Mouse (Mus musculus): Measurements from ENCODE around the gene Ggta1. TPM values are rescaled to one million over a fixed set of nuclear protein-coding genes. Genes with fewer than 3 reads are reported as not detected.

Ggta1 gene
- polyA plus RNA-seq, 1 experiment from 2014 or later, result 14.6 TPM

DNA sequence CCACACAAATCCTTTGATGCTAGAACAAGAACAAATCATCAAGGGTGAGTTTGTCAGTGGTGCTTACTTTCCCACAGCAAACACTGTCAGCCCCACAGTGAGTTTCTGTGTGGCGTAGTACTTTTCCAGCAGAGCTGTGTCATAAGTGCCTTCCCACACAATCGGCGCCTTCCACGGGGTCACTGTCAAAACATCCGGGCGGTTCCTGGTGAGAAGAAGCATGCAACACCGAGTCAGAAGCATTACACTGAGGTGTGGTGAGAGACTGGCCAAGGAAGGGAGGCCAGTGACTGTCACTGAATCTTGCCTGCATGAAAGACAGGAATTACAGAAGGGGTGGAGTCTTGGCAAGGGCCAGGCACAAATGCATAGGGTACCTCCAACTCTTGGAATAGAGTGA is 55.2 kb downstream of the Ggta1 start:
- H3K9me3 ChIP-seq (ENCODE audit: control insufficient read depth, low read length), result no peaks in the 10 kb centered on the region
- H3K27ac ChIP-seq (ENCODE audit: low read length), result no peak overlapping the region
- 0 out of 2 replicates have a peak, but pooled peaks have one; percentile 23 for ATAC-seq
- H3K4me2 ChIP-seq (ENCODE audit: low read depth, low read length), result no peak overlapping the region
- no peaks in the 10 kb centered on the region for H3K27me3 ChIP-seq (replicated peaks; ENCODE audit: control insufficient read depth, insufficient read depth, low read length)
- 56% methylated on average over 7 of the region's 7 CpGs for WGBS
- H3K4me3 ChIP-seq (ENCODE audit: low read length), result no peak overlapping the region
- no peak overlapping the region for H3K9ac ChIP-seq (ENCODE audit: low read depth, low read length)
- no peaks in the 10 kb centered on the region for H3K36me3 ChIP-seq (ENCODE audit: control insufficient read depth, insufficient read depth, low read length)
- no peaks in the 10 kb centered on the region for H3K4me1 ChIP-seq (ENCODE audit: control insufficient read depth, insufficient read depth, low read length)

DNA sequence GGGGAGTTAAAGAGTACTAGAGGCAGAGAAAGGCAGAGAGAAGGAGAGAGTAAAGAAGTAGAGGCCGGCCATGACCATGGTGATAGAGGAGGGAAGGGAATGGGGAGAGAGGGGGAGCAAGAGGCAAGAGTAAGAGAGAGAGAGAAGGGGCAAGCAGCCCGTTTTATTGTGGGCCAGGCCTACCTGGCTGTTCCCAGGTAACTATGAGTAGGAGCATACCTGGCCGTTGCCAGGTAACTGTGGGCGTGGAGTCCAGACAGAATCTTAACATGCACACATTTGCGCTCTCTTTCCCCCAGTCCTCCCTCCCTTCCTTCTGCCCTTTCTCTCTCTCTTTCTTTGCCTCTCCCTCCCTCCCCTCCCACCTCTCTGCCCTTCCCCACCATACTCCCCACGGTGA is 55.8 kb downstream of the Ggta1 start:
- no peaks in the 10 kb centered on the region for H3K36me3 ChIP-seq (ENCODE audit: control insufficient read depth, insufficient read depth, low read length)
- no peaks in the 10 kb centered on the region for H3K9me3 ChIP-seq (ENCODE audit: control insufficient read depth, low read length)
- H3K9ac ChIP-seq (ENCODE audit: low read depth, low read length), result no peak overlapping the region
- H3K4me3 ChIP-seq (ENCODE audit: low read length), result no peak overlapping the region
- H3K27me3 ChIP-seq (replicated peaks; ENCODE audit: control insufficient read depth, insufficient read depth, low read length), result no peaks in the 10 kb centered on the region
- no peak overlapping the region for H3K4me2 ChIP-seq (ENCODE audit: low read depth, low read length)
- no peaks in the 10 kb centered on the region for H3K4me1 ChIP-seq (ENCODE audit: control insufficient read depth, insufficient read depth, low read length)
- no peak overlapping the region for H3K27ac ChIP-seq (ENCODE audit: low read length)
- 59% methylated on average over 6 of the region's 6 CpGs for WGBS
- ATAC-seq, result no peak

DNA sequence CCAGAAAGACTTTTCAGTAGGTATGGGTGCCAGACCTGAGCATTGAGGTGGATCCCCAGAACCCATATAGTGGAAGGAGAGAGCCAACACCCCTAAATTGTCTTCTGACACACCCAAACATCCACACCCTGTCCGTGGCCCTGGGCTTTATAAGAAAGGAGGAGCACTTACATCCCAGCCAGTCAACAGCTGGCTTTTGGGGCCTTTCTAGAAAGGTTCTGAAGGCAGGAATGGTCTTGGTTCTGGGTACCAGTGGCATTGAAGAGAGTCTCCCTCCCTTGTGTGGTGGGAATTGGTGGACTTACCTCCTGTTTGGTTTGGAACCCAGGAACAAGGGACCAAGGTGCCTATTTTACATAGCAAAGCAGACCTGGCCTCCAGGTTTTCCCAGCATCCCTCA is 56.4 kb downstream of the Ggta1 start:
- 67% methylated on average over 1 of the region's 1 CpGs for WGBS
- Histone ChIP-seq H3K27ac (ENCODE audit: low read length) (no peak overlapping the region), H3K4me1 (ENCODE audit: control insufficient read depth, insufficient read depth, low read length) (no peaks in the 10 kb centered on the region), H3K4me2 (ENCODE audit: low read depth, low read length) (no peak overlapping the region), H3K9me3 (ENCODE audit: control insufficient read depth, low read length) (no peaks in the 10 kb centered on the region), H3K27me3 (replicated peaks; ENCODE audit: control insufficient read depth, insufficient read depth, low read length) (no peaks in the 10 kb centered on the region), H3K9ac (ENCODE audit: low read depth, low read length) (no peak overlapping the region), H3K4me3 (ENCODE audit: low read length) (no peak overlapping the region), H3K36me3 (ENCODE audit: control insufficient read depth, insufficient read depth, low read length) (no peaks in the 10 kb centered on the region)
- ATAC-seq, result no peak

DNA sequence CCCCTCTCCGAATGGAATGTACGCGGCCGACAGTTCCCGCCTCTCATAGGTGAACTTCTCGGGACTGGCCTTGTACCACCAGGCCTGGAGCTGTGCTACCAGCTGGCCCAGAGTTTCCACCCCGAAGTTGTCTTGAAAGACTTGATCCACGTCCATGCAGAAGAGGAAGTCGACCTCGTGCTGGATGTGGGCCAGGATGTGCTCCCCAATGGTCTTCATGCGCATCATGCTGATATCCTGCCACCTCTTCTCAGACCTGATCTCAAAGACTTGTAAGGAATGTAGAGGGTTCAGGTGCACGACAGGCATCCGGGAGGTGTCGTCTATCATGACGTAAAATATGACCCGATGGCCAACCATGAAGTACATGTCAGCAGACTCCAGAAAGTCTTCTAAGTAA is 60.6 kb downstream of the Ggta1 start:
- Histone ChIP-seq H3K9me3 (ENCODE audit: control insufficient read depth, low read length) (no peaks in the 10 kb centered on the region), H3K27ac (ENCODE audit: low read length) (no peak overlapping the region), H3K4me2 (ENCODE audit: low read depth, low read length) (no peak overlapping the region), H3K27me3 (replicated peaks; ENCODE audit: control insufficient read depth, insufficient read depth, low read length) (no peaks in the 10 kb centered on the region), H3K36me3 (ENCODE audit: control insufficient read depth, insufficient read depth, low read length) (no peaks in the 10 kb centered on the region), H3K4me3 (ENCODE audit: low read length) (no peak overlapping the region), H3K4me1 (ENCODE audit: control insufficient read depth, insufficient read depth, low read length) (no peaks in the 10 kb centered on the region), H3K9ac (ENCODE audit: low read depth, low read length) (no peak overlapping the region)
- WGBS, result 88% methylated on average over 16 of the region's 16 CpGs
- ATAC-seq, result no peak

DNA sequence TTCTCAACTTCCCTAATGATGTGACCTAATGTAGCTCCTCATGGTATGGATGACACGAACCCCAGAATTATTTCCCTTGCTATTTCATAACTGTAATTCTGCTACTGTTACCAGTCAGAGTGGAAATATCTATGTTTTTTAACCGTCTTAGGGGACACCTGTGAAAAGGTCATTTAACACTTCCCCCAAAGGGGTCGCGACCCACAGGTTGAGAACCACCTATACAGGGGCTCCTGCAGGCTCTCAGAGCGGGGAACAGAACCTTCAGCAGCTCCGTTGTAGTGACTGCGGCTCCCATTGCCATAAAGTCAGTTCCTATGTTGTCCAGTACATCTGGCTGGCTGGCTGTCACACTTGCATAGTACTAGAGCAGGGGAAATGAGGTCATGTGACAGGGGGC is 62.3 kb downstream of the Ggta1 start:
- Histone ChIP-seq H3K4me1 (ENCODE audit: control insufficient read depth, insufficient read depth, low read length) (no peaks in the 10 kb centered on the region), H3K9ac (ENCODE audit: low read depth, low read length) (no peak overlapping the region), H3K27me3 (replicated peaks; ENCODE audit: control insufficient read depth, insufficient read depth, low read length) (no peaks in the 10 kb centered on the region), H3K27ac (ENCODE audit: low read length) (no peak overlapping the region), H3K36me3 (ENCODE audit: control insufficient read depth, insufficient read depth, low read length) (no peaks in the 10 kb centered on the region), H3K4me3 (ENCODE audit: low read length) (no peak overlapping the region), H3K4me2 (ENCODE audit: low read depth, low read length) (no peak overlapping the region), H3K9me3 (ENCODE audit: control insufficient read depth, low read length) (no peaks in the 10 kb centered on the region)
- 84% methylated on average over 7 of the region's 7 CpGs for WGBS
- no peak for ATAC-seq

DNA sequence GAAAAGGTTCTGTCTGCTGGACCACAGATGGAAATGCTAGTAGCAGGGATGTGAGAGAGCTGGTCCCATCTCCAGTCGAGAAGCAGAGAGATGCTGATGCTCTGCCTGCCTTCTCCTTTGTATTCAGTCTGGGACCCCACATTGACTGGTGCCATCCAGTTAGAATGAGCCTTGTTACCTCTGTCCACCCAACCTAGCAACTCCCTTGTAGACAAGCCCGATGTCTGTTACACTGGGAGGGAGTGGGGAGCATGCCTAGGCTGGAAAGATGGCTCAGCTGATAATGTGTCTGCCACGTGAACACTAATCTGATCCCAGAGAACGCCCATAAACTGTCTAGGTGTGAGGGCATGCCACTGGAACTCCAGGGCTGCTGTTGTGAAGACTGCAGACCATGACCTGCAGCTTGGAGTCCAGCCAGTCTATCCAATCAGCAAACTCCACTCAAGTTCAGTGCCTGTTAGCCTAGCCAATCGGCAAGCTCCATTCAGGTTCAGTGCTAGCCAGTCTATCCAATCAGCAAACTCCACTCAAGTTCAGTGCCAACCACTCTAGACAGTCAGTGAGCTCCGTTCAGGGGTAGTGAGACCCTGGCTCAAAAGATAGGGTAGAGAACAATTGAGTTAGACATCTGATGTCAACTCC is 64.7 kb downstream of the Ggta1 start:
- no peak overlapping the region for H3K9ac ChIP-seq (ENCODE audit: low read depth, low read length)
- no peak overlapping the region for H3K27ac ChIP-seq (ENCODE audit: low read length)
- H3K9me3 ChIP-seq (ENCODE audit: control insufficient read depth, low read length), result no peaks in the 10 kb centered on the region
- no peaks in the 10 kb centered on the region for H3K27me3 ChIP-seq (replicated peaks; ENCODE audit: control insufficient read depth, insufficient read depth, low read length)
- no peak overlapping the region for H3K4me2 ChIP-seq (ENCODE audit: low read depth, low read length)
- H3K4me3 ChIP-seq (ENCODE audit: low read length), result no peak overlapping the region
- WGBS, result 82% methylated on average over 6 of the region's 6 CpGs
- no peaks in the 10 kb centered on the region for H3K4me1 ChIP-seq (ENCODE audit: control insufficient read depth, insufficient read depth, low read length)
- no peaks in the 10 kb centered on the region for H3K36me3 ChIP-seq (ENCODE audit: control insufficient read depth, insufficient read depth, low read length)
- ATAC-seq, result no peak

DNA sequence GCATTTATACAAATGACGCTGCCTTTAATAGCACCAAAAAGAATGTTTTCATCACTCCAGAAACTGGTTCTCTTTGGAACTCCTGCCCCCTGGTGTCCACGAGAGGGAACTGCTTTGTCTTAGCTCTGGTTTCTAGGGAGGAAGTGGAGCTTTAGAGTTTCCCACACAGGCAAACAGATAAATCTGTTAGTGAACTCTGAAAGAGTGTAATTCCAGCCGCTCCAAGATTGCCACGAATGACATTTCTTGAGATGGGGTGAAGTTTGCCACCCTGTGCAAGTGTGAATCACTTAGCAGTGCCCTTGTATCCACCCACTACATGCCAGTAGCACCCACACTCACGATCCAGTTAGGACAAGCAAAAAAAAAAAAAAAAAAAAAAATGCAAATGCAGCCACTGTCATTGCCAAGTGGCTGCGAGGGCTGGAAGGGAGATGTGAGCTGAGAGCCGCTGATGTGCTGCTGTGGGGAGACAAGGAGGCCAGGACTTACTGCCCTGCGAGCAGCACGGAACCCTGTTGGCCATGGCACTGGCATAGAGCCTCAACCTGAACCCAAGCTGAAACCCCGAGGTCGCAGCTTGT is 65.3 kb downstream of the Ggta1 start:
- 0 out of 2 replicates have a peak, but pooled peaks have one; percentile 9 for ATAC-seq

DNA sequence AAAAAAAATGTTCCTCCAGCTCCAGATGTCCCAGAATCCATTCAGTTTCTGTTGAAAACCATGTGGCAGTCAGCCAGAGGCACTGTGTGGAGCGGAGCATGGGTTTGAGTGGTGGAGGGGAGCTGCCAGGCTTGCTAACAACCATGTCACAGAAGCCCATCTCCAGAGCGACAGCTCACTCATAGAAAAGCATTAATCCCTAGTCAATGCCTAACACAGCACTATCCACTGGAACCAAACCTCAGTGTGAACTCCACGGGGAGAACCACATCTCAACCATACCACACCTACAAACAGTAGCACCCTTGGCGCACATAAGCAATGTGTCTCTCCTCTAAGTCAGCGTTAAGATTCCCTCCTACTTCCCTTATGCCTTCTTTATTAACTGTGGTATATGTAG is 65.9 kb downstream of the Ggta1 start, which contains the start of gene 4930402F06Rik:
Gene 4930402F06Rik, minus strand, starts transcription at position 80 of the 400 bp plus-strand sequence.
- H3K9ac ChIP-seq (ENCODE audit: low read depth, low read length), result no peak within 1 kb of the TSS
- WGBS, result 66% methylated on average over 5 of the region's 5 CpGs
- no peaks in the 10 kb centered on the region for H3K4me1 ChIP-seq (ENCODE audit: control insufficient read depth, insufficient read depth, low read length)
- no peak within 1 kb of the TSS for H3K4me2 ChIP-seq (ENCODE audit: low read depth, low read length)
- no peak for ATAC-seq
- H3K36me3 ChIP-seq (ENCODE audit: control insufficient read depth, insufficient read depth, low read length), result no peaks in the 10 kb centered on the region
- H3K27me3 ChIP-seq (replicated peaks; ENCODE audit: control insufficient read depth, insufficient read depth, low read length), result no peaks in the 10 kb centered on the region
- no peak within 1 kb of the TSS for H3K27ac ChIP-seq (ENCODE audit: low read length)
- H3K4me3 ChIP-seq (ENCODE audit: low read length), result no peak within 1 kb of the TSS
- H3K9me3 ChIP-seq (ENCODE audit: control insufficient read depth, low read length), result no peaks in the 10 kb centered on the region

More for the DNA sequence above, 65.3 kb downstream of the Ggta1 start:
- 42% methylated on average over 11 of the region's 11 CpGs for WGBS
- Histone ChIP-seq H3K4me2 (ENCODE audit: low read depth, low read length) (no peak overlapping the region), H3K27me3 (replicated peaks; ENCODE audit: control insufficient read depth, insufficient read depth, low read length) (no peaks in the 10 kb centered on the region), H3K36me3 (ENCODE audit: control insufficient read depth, insufficient read depth, low read length) (no peaks in the 10 kb centered on the region), H3K4me1 (ENCODE audit: control insufficient read depth, insufficient read depth, low read length) (no peaks in the 10 kb centered on the region), H3K27ac (ENCODE audit: low read length) (no peak overlapping the region), H3K4me3 (ENCODE audit: low read length) (no peak overlapping the region), H3K9me3 (ENCODE audit: control insufficient read depth, low read length) (no peaks in the 10 kb centered on the region), H3K9ac (ENCODE audit: low read depth, low read length) (no peak overlapping the region)

DNA sequence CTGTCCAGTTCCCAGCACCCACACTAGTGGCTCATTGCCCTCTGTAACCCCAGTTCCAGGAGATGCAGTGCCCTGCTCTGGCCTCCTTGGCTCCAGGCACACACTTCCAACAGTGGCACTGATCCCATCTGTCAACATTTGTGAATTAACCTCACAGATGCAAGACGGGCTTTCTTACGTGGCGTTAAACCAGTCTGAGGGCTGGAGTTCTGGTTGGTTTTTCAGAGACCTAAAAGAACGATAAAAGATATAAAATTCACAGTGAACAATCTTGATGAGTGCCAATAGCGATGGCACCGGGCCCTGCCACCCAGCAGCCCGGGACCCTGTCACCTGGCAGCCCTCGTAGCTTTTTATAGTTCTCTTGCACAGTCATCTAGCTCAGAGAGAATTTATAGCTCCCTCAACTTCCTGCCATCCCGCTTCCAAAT is 77.6 kb downstream of the Ggta1 start:
- Histone ChIP-seq H3K9ac (ENCODE audit: low read depth, low read length) (no peak overlapping the region), H3K4me3 (ENCODE audit: low read length) (no peak overlapping the region), H3K4me1 (ENCODE audit: control insufficient read depth, insufficient read depth, low read length) (no peaks in the 10 kb centered on the region), H3K9me3 (ENCODE audit: control insufficient read depth, low read length) (0 out of 2 replicates have a peak, but pooled peaks cover 5% of the 10 kb centered on the region), H3K27ac (ENCODE audit: low read length) (no peak overlapping the region), H3K36me3 (ENCODE audit: control insufficient read depth, insufficient read depth, low read length) (no peaks in the 10 kb centered on the region), H3K4me2 (ENCODE audit: low read depth, low read length) (no peak overlapping the region), H3K27me3 (replicated peaks; ENCODE audit: control insufficient read depth, insufficient read depth, low read length) (no peaks in the 10 kb centered on the region)
- no peak for ATAC-seq
- WGBS, result 67% methylated on average over 9 of the region's 9 CpGs

All from intestine, embryonic 16.5 days (tissue).